Mouse (Mus musculus) limb, embryonic 14.5 days (tissue): ENCODE results near the gene Defb23. TPM values are rescaled to one million over a fixed set of nuclear protein-coding genes. Genes with fewer than 3 reads are reported as not detected.

Source experiments
- ATAC-seq: fragments of 200-750 bp; cut with Nextera tagmentation; 2 replicates; pipeline ENCODE4 v1.8.0; 2017; ENCODE audit warnings: low read depth, moderate number of reproducible peaks, moderate TSS enrichment; ENCODE audit not compliant: low FRiP score
- DNase-seq: peaks from one replicate; pipeline ENCODE4 v3.0.0-alpha.2; 2015; ENCODE audit warnings: low spot score
- H3K27ac ChIP-seq: fragments of 300-500 bp; sonication (generic); replicated peaks from 2 replicates; pipeline ENCODE4 v1.5.1; 2014; ENCODE audit warnings: low read depth, mild to moderate bottlenecking, low read length, moderate library complexity, mixed read lengths
- H3K27me3 ChIP-seq: fragments of 300-500 bp; sonication (generic); 2 replicates; pipeline ENCODE4 v1.6.1; 2014; ENCODE audit warnings: low read length, mixed read lengths; ENCODE audit not compliant: control insufficient read depth, insufficient read depth
- H3K36me3 ChIP-seq: fragments of 300-500 bp; sonication (generic); 2 replicates; pipeline ENCODE4 v1.6.1; 2014; ENCODE audit warnings: mild to moderate bottlenecking, low read length, moderate library complexity, mixed read lengths; ENCODE audit not compliant: control insufficient read depth, insufficient read depth
- H3K4me1 ChIP-seq: fragments of 300-500 bp; sonication (generic); 2 replicates; pipeline ENCODE4 v1.6.1; 2014; ENCODE audit warnings: antibody characterized with exemption, low read length, mixed read lengths; ENCODE audit not compliant: control insufficient read depth, insufficient read depth
- H3K4me2 ChIP-seq: fragments of 300-500 bp; sonication (generic); replicated peaks from 2 replicates; pipeline ENCODE4 v1.6.1; 2014; ENCODE audit warnings: low read depth, mild to moderate bottlenecking, low read length, moderate library complexity; ENCODE audit not compliant: severe bottlenecking
- H3K4me3 ChIP-seq: fragments of 300-500 bp; sonication (generic); replicated peaks from 2 replicates; pipeline ENCODE4 v1.5.1; 2014; ENCODE audit warnings: low read length
- H3K9ac ChIP-seq: fragments of 300-500 bp; sonication (generic); 2 replicates; pipeline ENCODE4 v1.6.1; 2014; ENCODE audit warnings: mild to moderate bottlenecking, low read depth, low read length, moderate library complexity; ENCODE audit not compliant: severe bottlenecking
- H3K9me3 ChIP-seq: fragments of 300-500 bp; sonication (generic); 2 replicates; pipeline ENCODE4 v1.6.1; 2016; ENCODE audit warnings: low read length; ENCODE audit not compliant: control insufficient read depth
- POLR2A ChIP-seq: fragments of 200-500 bp; IDR thresholded peaks from 2 replicates; pipeline ENCODE4 v1.8.0; 2012; ENCODE audit warnings: inconsistent platforms, mild to moderate bottlenecking, moderate library complexity, borderline replicate concordance; ENCODE audit not compliant: insufficient read depth, insufficient read length; ENCODE audit errors: extremely low read depth
- WGBS: fragments of 180-500 bp; shearing (Covaris S2); extraction: QIAGEN DNeasy Blood & Tissue Kit; methylation state at CpG from one replicate; pipeline ENCODE4 v1.1.7; 2014; 5-methylcytosine and 5-hydroxymethylcytosine counted together
- polyA plus RNA-seq, 2 experiments: library from polyadenylated mRNA; depleted of rRNA in 1 of 2; stranded (reverse) in 1 of 2; unstranded in 1 of 2; fragments of >200 nt; fragmentation: Nextera tagmentation in 1 of 2; extraction: Ambion mirVana in 1 of 2; gene quantifications; 2 replicates each; pipeline versions ENCODE4 v1.2.1 to v1.2.3; 2012 to 2014

Defb23 gene
- polyA plus RNA-seq, 2 experiments, result not detected

DNA sequence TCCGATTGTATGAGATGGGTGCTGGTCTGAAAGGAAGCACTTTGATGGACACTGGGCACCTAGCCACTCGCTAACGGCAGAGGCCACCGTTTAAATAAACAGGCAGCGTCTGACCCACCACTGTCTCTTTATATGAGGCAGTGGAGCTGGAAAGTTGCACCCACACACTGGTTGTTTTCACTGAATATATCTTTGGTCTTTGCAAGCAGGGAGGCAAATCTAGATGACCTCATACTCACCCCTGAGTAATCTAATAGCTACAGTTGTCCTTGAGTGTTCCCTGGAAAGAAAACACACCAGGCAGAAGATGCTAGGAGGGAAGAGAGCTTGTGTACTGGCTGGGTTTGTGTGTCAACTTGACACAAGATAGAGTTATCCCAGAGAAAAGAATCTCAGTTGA lies 17.0 kb downstream of the Defb23 start:
- no peak overlapping the region for H3K4me2 ChIP-seq
- no peak overlapping the region for H3K27ac ChIP-seq
- H3K4me3 ChIP-seq, result no peak overlapping the region
- 57% methylated on average over 5 of the region's 5 CpGs for WGBS
- H3K36me3 ChIP-seq, result no peaks in the 10 kb centered on the region
- H3K9ac ChIP-seq, result no peak overlapping the region
- H3K9me3 ChIP-seq, result no peaks in the 10 kb centered on the region
- TF ChIP-seq POLR2A, result no peak
- DNase-seq (no peak), ATAC-seq (no peak)
- no peaks in the 10 kb centered on the region for H3K27me3 ChIP-seq
- H3K4me1 ChIP-seq, result no peaks in the 10 kb centered on the region

GRCm38 (mm10) chr2:152446642-152447041 lies 17.8 kb downstream of the Defb23 start:
- Histone ChIP-seq H3K36me3 (no peaks in the 10 kb centered on the region), H3K9me3 (no peaks in the 10 kb centered on the region), H3K4me2 (no peak overlapping the region), H3K27me3 (no peaks in the 10 kb centered on the region), H3K4me1 (no peaks in the 10 kb centered on the region), H3K9ac (no peak overlapping the region), H3K27ac (no peak overlapping the region), H3K4me3 (no peak overlapping the region)
- no peak for DNase-seq
- no peak for ATAC-seq
- TF ChIP-seq POLR2A, result no peak
- 71% methylated on average over 2 of the region's 2 CpGs for WGBS

- no peaks in the 10 kb centered on the region for H3K4me1 ChIP-seq
- H3K9me3 ChIP-seq, result no peaks in the 10 kb centered on the region
- H3K36me3 ChIP-seq, result no peaks in the 10 kb centered on the region
- H3K27me3 ChIP-seq, result no peaks in the 10 kb centered on the region
- H3K4me3 ChIP-seq, result no peak overlapping the region
- ATAC-seq, result no peak
- H3K27ac ChIP-seq, result no peak overlapping the region
- H3K9ac ChIP-seq, result no peak overlapping the region
- no peak for TF ChIP-seq POLR2A
- DNase-seq, result no peak
- WGBS, result 89% methylated on average over 8 of the region's 8 CpGs
- H3K4me2 ChIP-seq, result no peak overlapping the region
These were observed 21.1 kb downstream of the Defb23 start for GRCm38 (mm10) chr2:152443281-152443680.

DNA sequence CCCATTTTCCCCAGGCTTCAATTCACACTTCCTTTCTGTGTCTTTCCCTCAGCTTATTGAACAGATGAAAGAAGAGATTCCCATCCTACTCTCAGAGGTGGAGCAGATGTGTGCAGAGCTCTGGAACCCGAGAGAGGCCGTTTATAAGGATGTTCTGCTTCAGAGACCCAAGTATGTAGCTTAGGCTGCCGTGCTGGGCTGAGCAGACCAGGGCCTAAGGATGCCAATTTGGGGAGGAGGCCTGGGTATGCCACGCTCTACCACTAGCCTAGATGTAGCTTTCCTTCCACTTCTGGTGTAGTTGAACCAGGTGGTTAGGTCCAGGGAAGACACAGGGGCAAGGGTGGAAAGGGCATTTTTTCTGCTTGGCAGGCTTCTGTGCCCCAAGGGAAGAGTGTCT lies 22.1 kb downstream of the Defb23 start:
- H3K36me3 ChIP-seq, result no peaks in the 10 kb centered on the region
- H3K27ac ChIP-seq, result no peak overlapping the region
- H3K4me3 ChIP-seq, result no peak overlapping the region
- no peaks in the 10 kb centered on the region for H3K9me3 ChIP-seq
- DNase-seq (no peak), ATAC-seq (no peak)
- H3K9ac ChIP-seq, result no peak overlapping the region
- no peak overlapping the region for H3K4me2 ChIP-seq
- TF ChIP-seq POLR2A, result no peak
- no peaks in the 10 kb centered on the region for H3K27me3 ChIP-seq
- WGBS, result 74% methylated on average over 4 of the region's 4 CpGs
- no peaks in the 10 kb centered on the region; the same call in 1 of the 2 replicates for H3K4me1 ChIP-seq

- Histone ChIP-seq H3K9ac (no peak overlapping the region), H3K4me1 (no peaks in the 10 kb centered on the region; the same call in 1 of the 2 replicates), H3K27me3 (no peaks in the 10 kb centered on the region), H3K27ac (no peak overlapping the region), H3K4me2 (no peak overlapping the region), H3K36me3 (no peaks in the 10 kb centered on the region), H3K9me3 (no peaks in the 10 kb centered on the region), H3K4me3 (no peak overlapping the region)
- no peak for DNase-seq
- 70% methylated on average over 2 of the region's 2 CpGs for WGBS
- ATAC-seq, result no peak
- TF ChIP-seq POLR2A, result no peak
These were observed 24.6 kb downstream of the Defb23 start for GRCm38 (mm10) chr2:152439833-152440232.

DNA sequence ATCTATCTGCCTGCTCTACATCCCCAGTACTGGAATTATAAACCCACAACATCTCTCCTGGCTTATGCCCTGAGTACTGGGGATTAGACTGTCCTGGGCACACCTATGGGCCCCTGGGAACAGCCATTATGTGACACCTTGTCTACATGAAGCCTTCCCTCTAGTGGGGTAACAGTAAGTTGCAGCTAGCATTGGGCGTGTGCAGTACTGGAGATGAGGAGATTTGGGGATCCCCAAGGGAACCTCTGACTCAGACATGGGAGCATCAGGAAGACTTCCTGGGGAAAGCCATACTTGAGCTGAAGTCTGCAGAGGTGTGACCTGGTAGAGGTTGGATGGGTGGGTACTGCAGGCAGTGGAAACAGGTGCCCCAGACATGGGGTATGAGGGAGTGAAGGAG lies 25.5 kb downstream of the Defb23 start:
- 72% methylated on average over 1 of the region's 1 CpGs for WGBS

More for the DNA sequence above, 25.5 kb downstream of the Defb23 start:
- H3K27me3 ChIP-seq, result no peaks in the 10 kb centered on the region
- H3K9me3 ChIP-seq, result no peaks in the 10 kb centered on the region
- TF ChIP-seq POLR2A, result no peak
- ATAC-seq, result no peak
- H3K4me3 ChIP-seq, result no peak overlapping the region
- DNase-seq, result no peak
- H3K9ac ChIP-seq, result no peak overlapping the region
- no peak overlapping the region for H3K27ac ChIP-seq
- H3K4me1 ChIP-seq, result no peaks in the 10 kb centered on the region; the same call in 1 of the 2 replicates
- H3K4me2 ChIP-seq, result no peak overlapping the region
- H3K36me3 ChIP-seq, result no peaks in the 10 kb centered on the region
